Mouse (Mus musculus): Measurements from ENCODE around the gene Cs.

- TF ChIP-seq CTCF (conservative IDR thresholded peaks at IDR 0.05; ENCODE audit: low read length): no peak
- no peak for TF ChIP-seq NANOG (IDR thresholded peaks at IDR 0.05; ENCODE audit: borderline replicate concordance, low read length)
- TF ChIP-seq POU5F1 (IDR thresholded peaks at IDR 0.05; ENCODE audit: borderline replicate concordance, low read length): no peak
These were observed 38.5 kb downstream of the Cs start for GRCm38 (mm10) chr10:128376099-128376454.
